Mouse (Mus musculus) layer of hippocampus, adult 11-12 months (tissue): ENCODE measurements at regions not wholly inside any gene's neighbourhood (a gene's known extent, or its start where the extent isn't known, plus 50 kb on each side); places are given as distances from the start of the nearest gene placed in this dataset.
"Not testable (repeated sequence)": the region's sequence is repeated elsewhere in the genome, so short reads cannot be mapped to it uniquely, and the experiment has no call there.

ENCODE experiments used
- DNase-seq: peaks from one replicate; pipeline ENCODE4 v3.0.0; 2022; ENCODE audit warnings: low spot score

GRCm38 (mm10) chr2:147989616-147990015, 57.2 kb downstream of the Foxa2 start:
- DNase-seq: no peak

GRCm38 (mm10) chr2:147988586-147988985, 58.2 kb downstream of the Foxa2 start:
- DNase-seq: no peak

DNA sequence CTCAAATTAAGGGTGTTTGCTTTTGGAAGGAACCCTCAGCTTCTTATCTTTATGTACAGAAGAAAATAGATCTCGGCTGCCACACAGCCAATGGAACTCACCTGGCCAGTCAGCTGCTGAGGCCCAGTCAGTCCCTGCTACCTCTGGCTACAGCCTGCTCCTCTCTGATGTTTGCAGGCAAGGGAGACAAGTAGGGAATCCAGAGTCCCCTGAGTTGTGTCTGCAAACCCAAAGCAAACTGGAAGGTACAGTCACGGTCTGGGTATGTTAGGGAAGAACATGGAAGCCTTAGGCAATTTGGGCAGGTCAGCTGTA, 61.6 kb downstream of the Foxa2 start:
- no peak for DNase-seq

- peak; percentile 7 for DNase-seq
These were observed 62.1 kb downstream of the Foxa2 start for GRCm38 (mm10) chr2:147984547-147985260.

- DNase-seq: no peak
These were observed 65.8 kb downstream of the Foxa2 start for GRCm38 (mm10) chr2:147980929-147981479.

DNA sequence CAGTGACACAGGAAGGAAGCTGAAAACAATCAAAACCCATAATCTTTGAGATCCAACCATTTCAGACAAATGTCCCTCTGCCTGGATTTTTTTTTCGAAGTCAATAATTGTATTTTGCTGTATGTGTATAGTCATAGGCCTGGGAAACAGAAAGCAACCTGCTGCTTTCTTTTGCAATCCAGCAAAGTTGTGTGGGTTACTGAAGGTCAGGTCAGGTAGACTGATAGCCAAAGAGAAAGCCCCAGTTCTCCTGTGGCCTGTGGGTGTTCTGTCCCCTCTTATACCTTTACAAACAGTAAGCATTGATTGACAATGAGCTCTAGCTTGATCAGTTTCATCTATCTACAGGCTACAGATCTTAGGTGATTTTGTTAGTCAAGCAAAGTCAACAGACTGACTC, 66.4 kb downstream of the Foxa2 start:
- DNase-seq: no peak

DNA sequence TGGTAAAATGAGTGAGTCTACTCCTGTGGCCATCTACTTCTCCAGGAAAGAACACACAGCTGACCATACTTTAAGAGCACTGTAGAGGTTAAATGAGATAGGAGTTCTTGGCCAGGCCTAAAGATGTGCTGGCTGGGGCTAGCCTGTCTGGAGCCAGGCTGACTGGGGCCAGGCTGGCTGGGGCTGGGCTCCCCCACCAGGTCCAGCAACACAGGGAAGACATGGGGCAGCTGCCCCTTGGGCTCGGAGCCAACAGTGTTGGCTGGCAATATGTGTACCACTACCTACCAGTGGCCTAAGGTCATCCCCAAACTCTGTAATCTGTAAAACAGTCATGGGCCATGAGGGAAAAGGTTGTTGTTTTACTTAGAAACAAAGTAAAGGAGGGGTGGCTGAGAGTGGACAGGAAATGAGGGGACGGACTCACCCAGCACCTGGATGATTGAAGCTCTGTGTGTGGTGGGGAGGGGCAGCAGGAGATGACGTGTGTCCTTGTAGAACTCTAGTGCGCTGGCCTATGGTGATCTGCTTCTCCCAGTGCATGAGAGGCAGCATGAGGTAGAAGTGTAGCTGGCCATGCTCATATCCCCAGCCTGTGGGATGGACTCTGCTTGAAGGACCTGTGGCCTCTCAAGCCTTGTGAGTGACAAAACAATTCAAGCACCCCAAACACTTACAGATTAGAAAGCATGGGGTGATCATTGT, 67.0 kb downstream of the Foxa2 start:
- DNase-seq: no peak

DNA sequence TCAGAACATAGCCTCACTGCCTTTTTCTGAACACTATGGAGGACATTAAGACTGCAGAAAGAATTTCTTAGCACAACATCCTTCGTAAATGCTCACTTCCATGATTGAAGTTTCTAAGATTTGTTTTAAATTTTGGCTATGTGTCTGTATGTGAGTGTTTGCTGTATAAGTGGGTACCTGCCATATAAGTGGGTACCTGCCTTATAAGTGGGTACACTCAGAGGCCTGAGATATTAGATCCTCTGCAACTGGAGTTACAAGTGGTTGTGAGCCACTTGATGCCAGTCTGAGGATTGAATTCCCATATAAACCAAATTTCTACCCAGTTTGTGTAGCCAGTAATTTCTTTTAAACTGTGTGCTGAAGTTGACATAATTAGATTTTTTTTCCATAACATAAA, 67.8 kb downstream of the Foxa2 start:
- DNase-seq: no peak

- no peak for DNase-seq
These were observed 72.0 kb downstream of the Foxa2 start for GRCm38 (mm10) chr2:147974776-147975175.

DNA sequence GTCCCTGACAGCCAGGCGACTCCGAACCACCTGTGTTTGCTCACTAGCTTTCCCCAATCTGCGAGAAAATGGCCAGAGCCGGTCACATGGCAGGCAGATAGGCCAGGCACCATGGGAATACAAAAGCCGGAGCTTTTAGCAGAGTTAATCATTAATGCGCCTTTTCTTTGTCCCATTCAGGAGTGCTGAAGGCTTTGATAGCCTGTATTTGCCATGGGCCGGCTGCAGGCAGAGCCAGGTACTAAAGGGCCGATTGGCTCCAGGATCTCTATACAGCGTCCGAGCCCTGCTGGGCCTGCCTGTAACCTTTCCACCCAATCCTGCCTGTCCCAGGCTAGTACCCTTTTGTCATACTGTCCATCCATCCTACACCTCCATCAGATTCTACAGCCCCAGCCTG, 78.1 kb downstream of the Foxa2 start:
- no peak for DNase-seq

DNA sequence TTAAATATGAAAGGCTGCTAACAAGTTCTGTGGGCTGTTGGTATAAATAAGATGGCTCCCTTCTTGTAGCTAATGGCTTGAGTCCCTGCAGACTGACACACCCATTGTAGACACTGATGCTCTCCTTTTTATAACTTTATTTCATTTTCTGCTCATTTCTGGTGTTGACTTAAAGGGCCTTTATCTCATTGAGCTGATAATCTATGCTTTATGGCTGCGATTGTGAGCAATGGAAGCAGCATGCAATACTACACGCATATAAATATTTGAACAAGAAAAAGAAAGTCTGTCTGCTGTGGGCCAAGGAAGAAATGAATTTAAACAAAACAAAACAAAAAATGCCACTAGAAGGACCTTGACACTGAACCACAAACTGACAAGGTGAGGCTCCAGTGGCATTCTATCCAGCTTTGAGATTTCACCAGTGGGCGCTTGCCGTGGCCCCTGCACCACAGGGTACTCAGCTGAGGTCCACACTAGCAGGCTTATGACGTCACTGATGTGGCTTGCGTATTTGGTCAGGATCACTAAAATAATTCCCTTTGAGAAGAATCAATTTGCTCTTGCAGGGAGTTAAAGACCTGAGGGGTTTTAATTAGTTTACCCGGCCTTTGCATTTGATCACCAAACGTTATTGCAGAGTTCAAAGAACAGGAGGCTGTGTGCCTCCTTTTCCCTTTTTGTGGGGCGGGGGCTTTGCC, 78.8 kb downstream of the Foxa2 start:
- no peak for DNase-seq

- not testable (repeated sequence) for DNase-seq
These were observed 83.5 kb downstream of the Foxa2 start for GRCm38 (mm10) chr2:147963284-147963683.

GRCm38 (mm10) chr2:147961633-147962032, 85.1 kb downstream of the Foxa2 start:
- DNase-seq: no peak

GRCm38 (mm10) chr2:147954183-147954582, 92.6 kb downstream of the Foxa2 start:
- no peak for DNase-seq

DNA sequence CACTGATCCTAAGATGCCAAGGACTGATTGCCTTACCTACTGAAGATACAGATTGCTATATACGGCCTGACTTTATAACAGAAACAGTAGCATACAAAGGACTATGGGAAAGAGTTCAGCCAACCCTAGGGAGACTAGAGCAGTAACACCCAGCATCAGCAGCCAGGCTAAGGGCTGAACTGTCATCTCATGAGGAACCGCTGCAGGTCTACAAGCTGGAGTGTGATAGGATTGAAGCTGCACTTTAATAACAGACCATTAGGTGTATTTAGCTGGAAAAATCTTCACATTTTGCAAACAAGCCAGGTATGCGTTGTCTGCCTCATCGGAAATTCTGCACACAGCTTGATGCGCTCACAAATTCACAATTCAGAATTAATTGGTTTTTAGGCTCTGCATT, 95.5 kb downstream of the Foxa2 start:
- DNase-seq: no peak

GRCm38 (mm10) chr2:147944171-147945040, 102.4 kb downstream of the Foxa2 start:
- DNase-seq: no peak

DNA sequence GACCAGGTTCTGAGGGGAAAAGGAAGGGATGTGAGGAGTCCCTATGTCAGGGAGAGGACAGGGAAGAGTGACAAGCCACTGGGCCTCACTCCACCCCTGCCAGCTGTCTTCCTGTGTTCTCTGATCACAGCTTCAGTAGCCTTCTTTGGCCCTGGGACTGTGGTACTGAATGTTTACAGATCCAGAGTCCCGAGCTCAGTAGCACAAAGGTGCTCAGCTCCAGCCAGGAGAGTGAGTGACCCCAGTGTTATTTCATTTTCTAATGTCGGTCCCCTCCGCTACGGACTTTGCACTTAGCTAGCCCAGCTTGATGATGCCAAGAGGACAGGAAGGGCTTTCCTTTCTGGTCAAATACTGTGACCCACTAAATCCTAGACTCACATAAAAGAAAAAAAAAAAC, 104.2 kb downstream of the Foxa2 start:
- no peak for DNase-seq

DNA sequence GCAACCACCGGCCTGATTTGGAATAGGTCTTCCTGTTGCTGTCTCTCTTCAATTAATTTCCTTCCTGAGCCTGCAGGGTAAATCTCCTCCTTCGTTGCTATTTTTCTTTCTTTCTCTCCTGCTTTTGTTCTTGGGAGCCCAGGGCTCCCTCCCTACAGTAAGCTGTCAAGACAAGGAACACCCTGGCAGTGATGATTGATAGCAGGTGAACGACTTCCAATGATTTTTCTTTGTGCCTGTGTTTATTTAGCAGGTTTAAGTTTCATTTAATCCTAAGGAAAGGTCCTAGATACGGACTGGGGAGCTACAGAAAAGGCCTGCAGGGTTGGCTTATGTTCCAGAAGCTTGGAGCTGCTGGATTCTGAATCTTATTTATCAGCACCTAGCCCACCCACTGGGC, 105.5 kb downstream of the Foxa2 start:
- no peak for DNase-seq

DNA sequence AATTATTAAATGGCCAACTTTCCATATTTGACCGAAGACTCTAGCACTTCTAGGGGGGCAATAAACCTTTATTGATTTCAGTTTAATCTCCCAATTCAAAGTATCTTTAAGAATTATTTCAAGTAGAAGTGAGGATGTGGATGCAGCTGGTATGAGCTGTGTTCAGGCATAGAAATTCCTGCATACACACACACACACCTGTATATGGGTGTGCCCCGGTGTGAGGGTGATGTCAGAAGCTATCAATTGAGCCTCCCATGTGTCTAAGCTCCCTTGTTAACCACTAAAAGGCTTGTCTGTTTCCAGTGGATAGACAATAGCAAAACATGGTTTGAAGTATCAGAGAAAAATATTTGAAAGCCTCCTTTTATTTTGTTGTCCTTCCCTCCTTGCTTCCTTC, 114.3 kb downstream of the Foxa2 start:
- DNase-seq: no peak

DNA sequence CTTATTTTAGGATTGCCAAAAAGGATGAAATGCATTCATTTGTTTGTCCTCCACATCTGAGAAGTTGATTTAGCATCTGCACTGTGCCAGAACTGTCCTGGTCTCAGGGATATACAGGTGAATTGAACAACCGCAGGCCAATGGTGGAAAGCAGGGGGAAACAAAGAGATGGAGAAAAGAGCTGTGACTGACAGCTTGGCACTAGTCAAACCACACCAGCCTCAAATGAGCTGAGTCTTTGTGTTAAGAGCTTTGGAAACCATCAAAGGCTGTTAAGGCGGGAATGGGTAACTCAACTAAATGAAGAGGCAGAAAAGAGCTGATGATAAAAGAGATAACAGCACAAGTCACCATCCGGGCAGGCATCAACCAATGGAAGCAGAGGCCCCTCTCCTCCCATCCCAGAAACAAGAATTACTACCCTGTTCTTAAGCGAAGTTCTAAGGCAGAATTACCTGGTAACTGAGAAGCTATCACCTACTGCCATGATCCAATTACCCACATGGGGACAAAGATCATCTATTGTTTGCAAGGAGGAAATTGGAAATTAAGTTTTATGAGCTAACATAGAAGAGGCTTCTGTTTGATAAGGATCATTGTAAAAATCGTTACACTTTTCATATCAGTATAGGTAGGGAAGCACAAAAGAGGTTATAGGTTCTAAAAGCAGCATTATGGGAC, 117.6 kb downstream of the Foxa2 start:
- no peak for DNase-seq
